Mouse (Mus musculus) heart, embryonic 12.5 days (tissue): ENCODE results near the gene Cd36. TPM values are rescaled to one million over a fixed set of nuclear protein-coding genes. Genes with fewer than 3 reads are reported as not detected.
A peak's percentile ranks its signal among the peaks of the same experiment; 100 is the strongest.

Experiments
- ATAC-seq: fragments of 200-750 bp; cut with Nextera tagmentation; 2 replicates; pipeline ENCODE4 v1.8.0; 2017; ENCODE audit warnings: moderate TSS enrichment, moderate library complexity; ENCODE audit not compliant: insufficient number of reproducible peaks, low FRiP score
- H3K27ac ChIP-seq: fragments of 300-500 bp; sonication (generic); 2 replicates; pipeline ENCODE4 v1.5.1; 2016; ENCODE audit warnings: mild to moderate bottlenecking, moderate library complexity; ENCODE audit not compliant: poor library complexity, severe bottlenecking
- H3K27me3 ChIP-seq: fragments of 300-500 bp; sonication (generic); replicated peaks from 2 replicates; pipeline ENCODE4 v1.6.1; 2016; ENCODE audit warnings: mild to moderate bottlenecking, moderate library complexity
- H3K36me3 ChIP-seq: fragments of 300-500 bp; sonication (generic); 2 replicates; pipeline ENCODE4 v1.6.1; 2016; ENCODE audit warnings: mild to moderate bottlenecking, moderate library complexity
- H3K4me1 ChIP-seq: fragments of 300-500 bp; sonication (generic); replicated peaks from 2 replicates; pipeline ENCODE4 v1.6.1; 2016; ENCODE audit warnings: mild to moderate bottlenecking
- H3K4me2 ChIP-seq: fragments of 300-500 bp; sonication (generic); 2 replicates; pipeline ENCODE4 v1.6.1; 2016; ENCODE audit warnings: mild to moderate bottlenecking, moderate library complexity
- H3K4me3 ChIP-seq: fragments of 300-500 bp; sonication (generic); 2 replicates; pipeline ENCODE4 v1.5.1; 2016; ENCODE audit warnings: mild to moderate bottlenecking
- H3K9ac ChIP-seq: fragments of 300-500 bp; sonication (generic); 2 replicates; pipeline ENCODE4 v1.6.1; 2016; ENCODE audit warnings: mild to moderate bottlenecking, moderate library complexity
- H3K9me3 ChIP-seq: fragments of 300-500 bp; sonication (generic); replicated peaks from 2 replicates; pipeline ENCODE4 v1.6.1; 2016; ENCODE audit warnings: mild to moderate bottlenecking, moderate library complexity
- WGBS: fragments of 180-500 bp; shearing (Covaris S2); methylation state at CpG from one replicate; pipeline ENCODE4 v1.1.7; 2016; 5-methylcytosine and 5-hydroxymethylcytosine counted together
- polyA plus RNA-seq: library from polyadenylated mRNA; unstranded; fragments of >200 nt; fragmentation: Nextera tagmentation; extraction: Ambion mirVana; gene quantifications from 2 replicates; pipeline ENCODE4 v1.2.1, GENCODE M21; 2016

The Cd36 gene
- polyA plus RNA-seq, 1 experiment from 2014 or later: 59.2 TPM

GRCm38 (mm10) chr5:17893577-17894172 is 5.1 kb upstream of the Cd36 start:
- Histone ChIP-seq H3K27ac (no peak overlapping the region), H3K27me3 (no peaks in the 10 kb centered on the region), H3K9me3 (no peaks in the 10 kb centered on the region), H3K9ac (no peak overlapping the region), H3K4me1 (peaks cover 2% of the 10 kb centered on the region; the same call in 1 of the 2 replicates), H3K4me2 (no peak overlapping the region), H3K36me3 (no peaks in the 10 kb centered on the region), H3K4me3 (no peak overlapping the region)
- no peak for ATAC-seq
- 65% methylated on average over 2 of the region's 2 CpGs for WGBS

- ATAC-seq: no peak
- H3K27ac ChIP-seq: no peak overlapping the region
Observed at GRCm38 (mm10) chr5:17889291-17889690, 690 bp upstream of the Cd36 start.

GRCm38 (mm10) chr5:17886377-17886776 is 2.2 kb downstream of the Cd36 start:
- WGBS: 77% methylated on average over 3 of the region's 3 CpGs
- no peaks in the 10 kb centered on the region for H3K9me3 ChIP-seq
- no peak overlapping the region for H3K9ac ChIP-seq
- no peaks in the 10 kb centered on the region for H3K27me3 ChIP-seq
- no peak overlapping the region for H3K4me2 ChIP-seq
- no peak overlapping the region for H3K27ac ChIP-seq
- H3K4me3 ChIP-seq: no peak overlapping the region
- peaks cover 2% of the 10 kb centered on the region; the same call in 1 of the 2 replicates for H3K4me1 ChIP-seq
- no peaks in the 10 kb centered on the region for H3K36me3 ChIP-seq
- ATAC-seq: no peak

More at GRCm38 (mm10) chr5:17889291-17889690, 690 bp upstream of the Cd36 start:
- Histone ChIP-seq H3K4me1 (peaks cover 2% of the 10 kb centered on the region; the same call in 1 of the 2 replicates), H3K9me3 (no peaks in the 10 kb centered on the region), H3K4me3 (no peak overlapping the region), H3K27me3 (no peaks in the 10 kb centered on the region), H3K9ac (no peak overlapping the region), H3K4me2 (no peak overlapping the region), H3K36me3 (no peaks in the 10 kb centered on the region)
- 94% methylated on average over 1 of the region's 1 CpGs for WGBS

GRCm38 (mm10) chr5:17883357-17883875 is 5.2 kb downstream of the Cd36 start:
- Histone ChIP-seq H3K9me3 (no peaks in the 10 kb centered on the region), H3K4me2 (no peak overlapping the region), H3K27me3 (no peaks in the 10 kb centered on the region), H3K36me3 (no peaks in the 10 kb centered on the region), H3K4me3 (no peak overlapping the region), H3K9ac (no peak overlapping the region), H3K27ac (no peak overlapping the region), H3K4me1 (0 out of 2 replicates have a peak, but pooled peaks cover 8% of the 10 kb centered on the region)
- ATAC-seq: no peak
- WGBS: 80% methylated on average over 3 of the region's 3 CpGs

GRCm38 (mm10) chr5:17881542-17881896 is 7.1 kb downstream of the Cd36 start:
- Histone ChIP-seq H3K4me2 (no peak overlapping the region), H3K27ac (peak overlapping the region; percentile 64; the same call in 1 of the 2 replicates), H3K36me3 (no peaks in the 10 kb centered on the region), H3K4me3 (no peak overlapping the region), H3K27me3 (no peaks in the 10 kb centered on the region), H3K9me3 (no peaks in the 10 kb centered on the region), H3K9ac (no peak overlapping the region), H3K4me1 (peaks cover 13% of the 10 kb centered on the region)
- no peak for ATAC-seq
- WGBS: 76% methylated on average over 2 of the region's 2 CpGs

GRCm38 (mm10) chr5:17880799-17881541 is 7.6 kb downstream of the Cd36 start:
- no peak overlapping the region for H3K9ac ChIP-seq
- peak overlapping the region; percentile 64 for H3K27ac ChIP-seq

GRCm38 (mm10) chr5:17879924-17880323 is 8.7 kb downstream of the Cd36 start:
- Histone ChIP-seq H3K4me3 (no peak overlapping the region), H3K4me2 (no peak overlapping the region), H3K27ac (no peak overlapping the region), H3K9ac (no peak overlapping the region), H3K36me3 (no peaks in the 10 kb centered on the region), H3K9me3 (no peaks in the 10 kb centered on the region), H3K27me3 (no peaks in the 10 kb centered on the region), H3K4me1 (peaks cover 13% of the 10 kb centered on the region)
- ATAC-seq: no peak
- 83% methylated on average over 1 of the region's 1 CpGs for WGBS

More at GRCm38 (mm10) chr5:17880799-17881541, 7.6 kb downstream of the Cd36 start:
- no peak overlapping the region for H3K4me3 ChIP-seq
- peaks cover 13% of the 10 kb centered on the region for H3K4me1 ChIP-seq
- peak; percentile 59; the same call in 1 of the 2 replicates for ATAC-seq
- no peaks in the 10 kb centered on the region for H3K27me3 ChIP-seq
- WGBS: 52% methylated on average over 4 of the region's 4 CpGs
- no peaks in the 10 kb centered on the region for H3K9me3 ChIP-seq
- H3K36me3 ChIP-seq: no peaks in the 10 kb centered on the region
- no peak overlapping the region for H3K4me2 ChIP-seq

- H3K9ac ChIP-seq: no peak overlapping the region
- no peak overlapping the region for H3K4me2 ChIP-seq
- no peaks in the 10 kb centered on the region for H3K36me3 ChIP-seq
- no peaks in the 10 kb centered on the region for H3K9me3 ChIP-seq
- peaks cover 13% of the 10 kb centered on the region for H3K4me1 ChIP-seq
- no peak for ATAC-seq
- 30% methylated on average over 7 of the region's 7 CpGs for WGBS
- H3K27ac ChIP-seq: peak overlapping the region; percentile 40; the same call in 1 of the 2 replicates
- H3K27me3 ChIP-seq: no peaks in the 10 kb centered on the region
- no peak overlapping the region for H3K4me3 ChIP-seq
Observed at GRCm38 (mm10) chr5:17877044-17877443, 11.6 kb downstream of the Cd36 start.

- Histone ChIP-seq H3K36me3 (no peaks in the 10 kb centered on the region), H3K27ac (peak overlapping the region; percentile 40; the same call in 1 of the 2 replicates), H3K4me2 (no peak overlapping the region), H3K9me3 (no peaks in the 10 kb centered on the region), H3K27me3 (no peaks in the 10 kb centered on the region), H3K4me3 (no peak overlapping the region), H3K9ac (no peak overlapping the region), H3K4me1 (peaks cover 13% of the 10 kb centered on the region)
- 61% methylated on average over 3 of the region's 3 CpGs for WGBS
- ATAC-seq: no peak
Observed at GRCm38 (mm10) chr5:17876637-17877036, 12.0 kb downstream of the Cd36 start.

- no peak overlapping the region for H3K9ac ChIP-seq
- H3K9me3 ChIP-seq: no peaks in the 10 kb centered on the region
- no peaks in the 10 kb centered on the region for H3K27me3 ChIP-seq
- H3K4me3 ChIP-seq: no peak overlapping the region
- no peak for ATAC-seq
- H3K4me2 ChIP-seq: no peak overlapping the region
- H3K36me3 ChIP-seq: no peaks in the 10 kb centered on the region
- 77% methylated on average over 2 of the region's 2 CpGs for WGBS
- peaks cover 5% of the 10 kb centered on the region for H3K4me1 ChIP-seq
- no peak overlapping the region for H3K27ac ChIP-seq
Observed at GRCm38 (mm10) chr5:17874335-17874734, 14.3 kb downstream of the Cd36 start.

GRCm38 (mm10) chr5:17865432-17865831 is 23.2 kb downstream of the Cd36 start:
- no peak for ATAC-seq
- no peak overlapping the region for H3K4me2 ChIP-seq
- no peak overlapping the region for H3K27ac ChIP-seq
- no peaks in the 10 kb centered on the region for H3K36me3 ChIP-seq
- H3K4me3 ChIP-seq: no peak overlapping the region
- no peaks in the 10 kb centered on the region for H3K4me1 ChIP-seq
- H3K9ac ChIP-seq: no peak overlapping the region
- H3K27me3 ChIP-seq: no peaks in the 10 kb centered on the region
- no peaks in the 10 kb centered on the region for H3K9me3 ChIP-seq
